Mouse (Mus musculus) ES-Bruce4 (cell line): ENCODE results near the gene C1ra.
A peak's percentile ranks its signal among the peaks of the same experiment; 100 is the strongest.

Experiments
- CTCF ChIP-seq: IDR thresholded peaks from one replicate; pipeline ENCODE4 v1.8.1; 2011; ENCODE audit warnings: low read depth, low read length
- POLR2A ChIP-seq: IDR thresholded peaks from one replicate; pipeline ENCODE4 v1.8.1; 2011; ENCODE audit warnings: low read length; ENCODE audit not compliant: insufficient read depth

DNA sequence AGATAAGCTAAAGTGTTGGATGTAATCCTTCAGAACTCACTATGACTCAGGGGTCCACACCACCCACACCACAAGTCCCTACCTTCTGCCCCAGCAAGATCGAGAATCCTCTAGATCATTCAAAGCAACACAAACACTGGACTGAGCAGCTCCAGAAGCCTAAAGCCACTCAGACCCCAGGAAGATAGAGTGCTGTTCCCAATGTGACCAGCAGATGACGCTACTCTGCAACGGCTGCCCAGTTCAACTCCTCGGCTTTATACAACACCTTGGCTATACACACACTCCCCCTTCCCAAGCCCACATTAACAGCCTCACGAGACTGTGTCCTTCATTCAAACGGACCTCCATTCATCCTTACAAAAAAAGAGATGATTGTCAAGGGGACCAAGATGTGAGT is 39.4 kb upstream of the C1ra start:
- peak; percentile 99 for TF ChIP-seq CTCF
- no peak for TF ChIP-seq POLR2A
